Mouse (Mus musculus): ENCODE data around the gene Lss. TPM values are rescaled to one million over a fixed set of nuclear protein-coding genes. Genes with fewer than 3 reads are reported as not detected.

Lss gene
- polyA plus RNA-seq, 1 experiment from 2014 or later, result 9.5 TPM

- no peaks in the 10 kb centered on the region for H3K27me3 ChIP-seq (replicated peaks)
- H3K9me3 ChIP-seq, result no peaks in the 10 kb centered on the region
- no peak overlapping the region for H3K27ac ChIP-seq (replicated peaks)
- H3K36me3 ChIP-seq, result no peaks in the 10 kb centered on the region
- no peak overlapping the region for H3K4me3 ChIP-seq
- WGBS, result 88% methylated on average over 22 of the region's 22 CpGs
- no peak overlapping the region for H3K4me2 ChIP-seq
- H3K9ac ChIP-seq, result no peak overlapping the region
- H3K4me1 ChIP-seq, result no peaks in the 10 kb centered on the region
- no peak for ATAC-seq (ENCODE audit: extremely low read depth, insufficient number of reproducible peaks, low FRiP score, low TSS enrichment)
These were observed 38.8 kb downstream of the Lss start for GRCm38 (mm10) chr10:76569996-76570685.

GRCm38 (mm10) chr10:76571070-76571469 lies 39.7 kb downstream of the Lss start:
- WGBS, result 64% methylated on average over 2 of the region's 2 CpGs
- Histone ChIP-seq H3K9ac (no peak overlapping the region), H3K4me2 (no peak overlapping the region), H3K36me3 (no peaks in the 10 kb centered on the region), H3K27ac (replicated peaks) (no peak overlapping the region), H3K4me1 (no peaks in the 10 kb centered on the region), H3K27me3 (replicated peaks) (no peaks in the 10 kb centered on the region), H3K9me3 (no peaks in the 10 kb centered on the region), H3K4me3 (no peak overlapping the region)
- no peak for ATAC-seq (ENCODE audit: extremely low read depth, insufficient number of reproducible peaks, low FRiP score, low TSS enrichment)

GRCm38 (mm10) chr10:76572151-76572550 lies 40.8 kb downstream of the Lss start:
- Histone ChIP-seq H3K27me3 (replicated peaks) (no peaks in the 10 kb centered on the region), H3K27ac (replicated peaks) (no peak overlapping the region), H3K4me3 (no peak overlapping the region), H3K4me1 (peaks cover 5% of the 10 kb centered on the region; the same call in 1 of the 2 replicates), H3K36me3 (no peaks in the 10 kb centered on the region), H3K4me2 (no peak overlapping the region), H3K9ac (no peak overlapping the region), H3K9me3 (no peaks in the 10 kb centered on the region)
- ATAC-seq (ENCODE audit: extremely low read depth, insufficient number of reproducible peaks, low FRiP score, low TSS enrichment), result no peak
- WGBS, result 71% methylated on average over 3 of the region's 3 CpGs

- Histone ChIP-seq H3K27ac (replicated peaks) (no peak within 1 kb of the TSS), H3K4me2 (no peak within 1 kb of the TSS), H3K4me1 (peaks cover 5% of the 10 kb centered on the region; the same call in 1 of the 2 replicates), H3K9ac (no peak within 1 kb of the TSS), H3K27me3 (replicated peaks) (no peaks in the 10 kb centered on the region), H3K9me3 (no peaks in the 10 kb centered on the region), H3K36me3 (no peaks in the 10 kb centered on the region), H3K4me3 (no peak within 1 kb of the TSS)
- 84% methylated on average over 3 of the region's 3 CpGs for WGBS
- no peak for ATAC-seq (ENCODE audit: extremely low read depth, insufficient number of reproducible peaks, low FRiP score, low TSS enrichment)
These were observed 44.0 kb downstream of the Lss start, which contains the start of gene Ftcd for GRCm38 (mm10) chr10:76575374-76575773. Gene Ftcd (plus strand): TSS chr10:76575648.

GRCm38 (mm10) chr10:76576920-76577319 lies 45.5 kb downstream of the Lss start:
- no peak overlapping the region for H3K27ac ChIP-seq (replicated peaks)
- H3K9me3 ChIP-seq, result no peaks in the 10 kb centered on the region
- WGBS, result 49% methylated on average over 7 of the region's 7 CpGs
- H3K4me1 ChIP-seq, result peaks cover 5% of the 10 kb centered on the region; the same call in 1 of the 2 replicates
- H3K27me3 ChIP-seq (replicated peaks), result no peaks in the 10 kb centered on the region
- ATAC-seq (ENCODE audit: extremely low read depth, insufficient number of reproducible peaks, low FRiP score, low TSS enrichment), result no peak
- no peak overlapping the region for H3K9ac ChIP-seq
- no peak overlapping the region for H3K4me2 ChIP-seq
- no peak overlapping the region for H3K4me3 ChIP-seq
- no peaks in the 10 kb centered on the region for H3K36me3 ChIP-seq

- H3K9me3 ChIP-seq, result no peaks in the 10 kb centered on the region
- peak overlapping the region; percentile 58 for H3K4me2 ChIP-seq
- WGBS, result 14% methylated on average over 10 of the region's 10 CpGs
- 0 out of 2 replicates have a peak, but pooled peaks cover 4% of the 10 kb centered on the region for H3K27me3 ChIP-seq (replicated peaks)
- H3K4me3 ChIP-seq, result peak overlapping the region; percentile 27
- ATAC-seq (ENCODE audit: extremely low read depth, insufficient number of reproducible peaks, low FRiP score, low TSS enrichment), result peak; percentile 9; the same call in 1 of the 2 replicates
- H3K9ac ChIP-seq, result peak overlapping the region; percentile 71
- H3K36me3 ChIP-seq, result no peaks in the 10 kb centered on the region
- peak overlapping the region; percentile 74 for H3K27ac ChIP-seq (replicated peaks)
- peaks cover 29% of the 10 kb centered on the region for H3K4me1 ChIP-seq
These were observed 52.8 kb downstream of the Lss start for GRCm38 (mm10) chr10:76584138-76584537.

- Histone ChIP-seq H3K27ac (replicated peaks) (peak overlapping the region; percentile 89), H3K9ac (no peak overlapping the region), H3K4me2 (no peak overlapping the region), H3K36me3 (no peaks in the 10 kb centered on the region), H3K4me3 (no peak overlapping the region), H3K27me3 (replicated peaks) (0 out of 2 replicates have a peak, but pooled peaks cover 4% of the 10 kb centered on the region), H3K9me3 (no peaks in the 10 kb centered on the region), H3K4me1 (peaks cover 39% of the 10 kb centered on the region)
- 3% methylated on average over 1 of the region's 1 CpGs for WGBS
- no peak for ATAC-seq (ENCODE audit: extremely low read depth, insufficient number of reproducible peaks, low FRiP score, low TSS enrichment)
These were observed 54.8 kb downstream of the Lss start for GRCm38 (mm10) chr10:76586190-76586589.

- no peak; the same call in 1 of the 2 replicates for ATAC-seq (ENCODE audit: extremely low read depth, insufficient number of reproducible peaks, low FRiP score, low TSS enrichment)
- WGBS, result 44% methylated on average over 11 of the region's 11 CpGs
- Histone ChIP-seq H3K36me3 (no peaks in the 10 kb centered on the region), H3K9me3 (no peaks in the 10 kb centered on the region), H3K27me3 (replicated peaks) (no peaks in the 10 kb centered on the region), H3K27ac (replicated peaks) (peak overlapping the region; percentile 88), H3K4me1 (peaks cover 24% of the 10 kb centered on the region), H3K4me2 (0 out of 2 replicates have a peak overlapping the region, but pooled peaks have one; percentile 5), H3K9ac (peak overlapping the region; percentile 28; the same call in 1 of the 2 replicates), H3K4me3 (no peak overlapping the region)
These were observed 58.8 kb downstream of the Lss start for GRCm38 (mm10) chr10:76590197-76590596.

GRCm38 (mm10) chr10:76596338-76596737 lies 65.0 kb downstream of the Lss start:
- no peak overlapping the region for H3K27ac ChIP-seq (replicated peaks)
- H3K9me3 ChIP-seq, result no peaks in the 10 kb centered on the region
- no peak overlapping the region for H3K4me3 ChIP-seq
- H3K27me3 ChIP-seq (replicated peaks), result no peaks in the 10 kb centered on the region
- peaks cover 25% of the 10 kb centered on the region for H3K36me3 ChIP-seq
- H3K4me1 ChIP-seq, result no peaks in the 10 kb centered on the region
- no peak overlapping the region for H3K4me2 ChIP-seq
- H3K9ac ChIP-seq, result no peak overlapping the region
- 87% methylated on average over 31 of the region's 31 CpGs for WGBS
- ATAC-seq (ENCODE audit: extremely low read depth, insufficient number of reproducible peaks, low FRiP score, low TSS enrichment), result no peak

- Histone ChIP-seq H3K36me3 (peaks cover 67% of the 10 kb centered on the region), H3K27me3 (replicated peaks) (no peaks in the 10 kb centered on the region), H3K9ac (no peak overlapping the region), H3K9me3 (no peaks in the 10 kb centered on the region), H3K4me1 (peaks cover 11% of the 10 kb centered on the region), H3K4me3 (no peak overlapping the region), H3K27ac (replicated peaks) (peak overlapping the region; percentile 36; the same call in 1 of the 2 replicates), H3K4me2 (no peak overlapping the region)
- WGBS, result 28% methylated on average over 3 of the region's 3 CpGs
- no peak for ATAC-seq (ENCODE audit: extremely low read depth, insufficient number of reproducible peaks, low FRiP score, low TSS enrichment)
These were observed 71.3 kb downstream of the Lss start for GRCm38 (mm10) chr10:76602690-76603089.

Data from heart, embryonic 13.5 days (tissue).